Mouse (Mus musculus) G1E (cell line): ENCODE results near the gene Rpap2.

Experiments used
- CTCF ChIP-seq: IDR thresholded peaks from 2 replicates; pipeline ENCODE4 v1.5.1; 2012; ENCODE audit warnings: low read depth, low read length, inconsistent platforms, mixed read lengths
- GATA1 ChIP-seq: IDR thresholded peaks from 2 replicates; pipeline ENCODE4 v1.6.1; 2012; ENCODE audit warnings: borderline replicate concordance, low read length, inconsistent platforms, mixed read lengths
- GATA2 ChIP-seq: IDR thresholded peaks from 2 replicates; pipeline ENCODE4 v1.6.1; 2012; ENCODE audit warnings: low read depth, low read length, inconsistent platforms, borderline replicate concordance
- TAL1 ChIP-seq: conservative IDR thresholded peaks from 2 replicates; pipeline ENCODE4 v1.6.1; 2012; ENCODE audit warnings: low read depth, low read length, inconsistent platforms, mixed read lengths

DNA sequence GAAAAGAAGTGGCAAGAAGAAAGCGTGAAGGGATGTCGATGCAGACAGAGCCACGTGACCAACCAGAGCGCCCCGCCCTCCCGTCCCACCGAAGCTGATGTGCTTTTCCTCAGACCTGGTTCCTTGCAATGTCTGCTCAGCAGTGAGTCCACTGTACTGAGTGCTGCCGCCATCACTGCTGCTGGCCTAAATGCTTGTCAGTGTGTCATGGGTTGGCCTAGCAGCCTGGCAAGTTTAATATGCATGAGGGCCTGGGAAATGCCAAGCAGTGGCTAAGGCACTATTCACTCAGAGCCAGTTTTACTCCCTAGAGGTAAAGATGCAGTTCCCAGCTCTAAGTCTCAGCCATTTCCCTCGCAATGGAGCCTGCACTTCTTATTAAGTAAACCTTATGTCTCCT, 28.0 kb upstream of the Rpap2 start:
- TF ChIP-seq CTCF (no peak), GATA1 (no peak), TAL1 (no peak), GATA2 (no peak)
